Mouse (Mus musculus): Measurements from ENCODE around the gene 5430419D17Rik. TPM values are rescaled to one million over a fixed set of nuclear protein-coding genes. Genes with fewer than 3 reads are reported as not detected.

5430419D17Rik gene
- total and polyA plus RNA-seq, 3 experiments: not detected

DNA sequence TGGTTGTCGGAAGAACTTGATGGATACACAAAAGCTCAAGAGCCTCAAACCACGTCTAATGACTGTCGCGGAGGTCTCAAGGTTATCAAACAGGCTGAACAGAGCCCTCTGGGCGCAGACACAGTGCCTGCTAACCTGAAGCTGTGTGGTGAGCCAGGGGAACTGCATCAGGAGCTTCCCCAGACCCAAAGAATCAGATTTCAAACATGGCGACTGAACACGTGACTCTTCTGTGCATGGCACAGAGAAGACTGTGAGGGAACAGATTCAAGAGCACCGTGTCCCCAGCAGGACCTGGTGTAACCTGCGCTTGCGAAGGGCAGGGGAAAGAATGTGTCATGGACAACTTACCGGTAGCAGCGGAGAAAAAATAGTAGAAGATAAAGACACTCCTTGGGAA is 143.4 kb downstream of the 5430419D17Rik start:
- in situ Hi-C loops (cut with MboI; ENCODE audit: low pct_ligation_motif_present, low pct_unique_long_range_greater_than_20kb, low sequenced_read_pairs) (no loop called here), dilution Hi-C loops (cut with MboI; ENCODE audit: extremely low pct_ligation_motif_present, extremely low pct_unique_long_range_greater_than_20kb, low sequenced_read_pairs) (no loop called here)
- Histone ChIP-seq H3K36me3 (replicated peaks in 1 of 2; ENCODE audit: control insufficient read depth in 1 of 2, insufficient read depth in 1 of 2, low read length in 1 of 2) (peaks cover 0 to 1% of the 10 kb centered on the region in 2 experiments), H3K9ac (ENCODE audit: insufficient read depth, low read depth) (no peak overlapping the region), H3K4me2 (ENCODE audit: insufficient read depth, low read depth, poor library complexity, severe bottlenecking) (no peak overlapping the region), H3K4me1 (ENCODE audit: control insufficient read depth in 1 of 2, insufficient read depth in 2 of 2) (peaks cover 0 to 4% of the 10 kb centered on the region in 2 experiments; a peak in 2 of 4 replicates), H3K79me2 (replicated peaks; ENCODE audit: control insufficient read depth, extremely low read depth, insufficient read depth, poor library complexity, severe bottlenecking) (no peaks in the 10 kb centered on the region), H3K4me3 (replicated peaks in 1 of 3; ENCODE audit: low read depth in 2 of 3, low read length in 2 of 3, poor library complexity in 1 of 3) (no peak overlapping the region), H3K27ac (ENCODE audit: insufficient read depth, low read depth) (no peak overlapping the region), H3K27me3 (replicated peaks) (no peaks in the 10 kb centered on the region), H3K9me3 (replicated peaks; ENCODE audit: low read length) (no peaks in the 10 kb centered on the region)
- no peak for TF ChIP-seq JUND (conservative IDR thresholded peaks at IDR 0.05; ENCODE audit: low read depth, low read length)
- TF ChIP-seq IRF4 (IDR thresholded peaks at IDR 0.05; ENCODE audit: low read depth, low read length): no peak
- no peak for TF ChIP-seq ZC3H11A (IDR thresholded peaks at IDR 0.05; ENCODE audit: low read depth, low read length)
- no peak for TF ChIP-seq RAD21 (IDR thresholded peaks at IDR 0.05; ENCODE audit: low read depth, low read length)
- no peak for TF ChIP-seq USF2 (conservative IDR thresholded peaks at IDR 0.05; ENCODE audit: low read depth, low read length)
- TF ChIP-seq RCOR1 (conservative IDR thresholded peaks at IDR 0.05; ENCODE audit: low read depth, low read length): no peak
- TF ChIP-seq JUN (IDR thresholded peaks at IDR 0.05; ENCODE audit: insufficient read depth, low read depth, low read length): no peak
- TF ChIP-seq HCFC1 (IDR thresholded peaks at IDR 0.05; ENCODE audit: low read depth, low read length): no peak
- no peak for TF ChIP-seq SIN3A (IDR thresholded peaks at IDR 0.05; ENCODE audit: low read length)
- no peak for TF ChIP-seq MAZ (IDR thresholded peaks at IDR 0.05; ENCODE audit: low read depth, low read length)
- no peak for TF ChIP-seq E2F4 (IDR thresholded peaks at IDR 0.05; ENCODE audit: insufficient replicate concordance, low read depth, low read length)
- no peak for TF ChIP-seq BHLHE40 (IDR thresholded peaks at IDR 0.05; ENCODE audit: low read depth, low read length)
- no peak for TF ChIP-seq ZKSCAN1 (IDR thresholded peaks at IDR 0.05; ENCODE audit: borderline replicate concordance, low read depth, low read length)
- no peak for TF ChIP-seq SMC3 (IDR thresholded peaks at IDR 0.05; ENCODE audit: low read depth, low read length)
- no peak for TF ChIP-seq MAFK (IDR thresholded peaks at IDR 0.05; ENCODE audit: insufficient replicate concordance, low read length)
- no peak for TF ChIP-seq POLR2AphosphoS2 (IDR thresholded peaks at IDR 0.05; ENCODE audit: low read depth, low read length)
- no peak for TF ChIP-seq MXI1 (IDR thresholded peaks at IDR 0.05; ENCODE audit: low read depth, low read length)
- no peak for TF ChIP-seq UBTF (IDR thresholded peaks at IDR 0.05; ENCODE audit: low read depth, low read length)
- TF ChIP-seq MEF2A (IDR thresholded peaks at IDR 0.05; ENCODE audit: borderline replicate concordance, low read depth, low read length): no peak
- no peak for DNase-seq (ENCODE audit: extremely low read depth)

DNA sequence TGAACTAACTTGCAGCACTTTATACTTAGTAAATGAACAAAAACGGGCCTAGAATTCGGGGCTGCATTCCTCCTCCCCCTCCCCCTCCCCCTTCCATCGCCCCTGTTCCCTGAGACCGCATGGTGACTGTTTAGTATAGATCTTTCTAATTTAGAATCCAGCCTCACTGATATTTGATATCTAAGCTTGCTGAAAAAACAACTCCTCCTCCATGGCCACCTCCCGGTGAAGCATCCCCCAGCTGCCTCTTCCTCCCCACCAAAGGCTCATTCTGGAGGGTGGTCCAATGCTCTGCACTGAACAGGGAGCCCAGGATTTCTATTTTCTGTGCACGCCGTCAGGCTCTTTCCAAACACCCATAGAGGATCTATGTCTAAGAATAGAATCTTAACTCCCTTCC is 144.1 kb downstream of the 5430419D17Rik start:
- Histone ChIP-seq H3K36me3 (replicated peaks in 1 of 2; ENCODE audit: control insufficient read depth in 1 of 2, insufficient read depth in 1 of 2, low read length in 1 of 2) (peaks cover 0 to 6% of the 10 kb centered on the region in 2 experiments), H3K9me3 (replicated peaks; ENCODE audit: low read length) (no peaks in the 10 kb centered on the region), H3K27ac (ENCODE audit: insufficient read depth, low read depth) (no peak overlapping the region), H3K4me1 (ENCODE audit: control insufficient read depth in 1 of 2, insufficient read depth in 2 of 2) (peaks cover 0 to 4% of the 10 kb centered on the region in 2 experiments; a peak in 2 of 4 replicates), H3K79me2 (replicated peaks; ENCODE audit: control insufficient read depth, extremely low read depth, insufficient read depth, poor library complexity, severe bottlenecking) (no peaks in the 10 kb centered on the region), H3K27me3 (replicated peaks) (no peaks in the 10 kb centered on the region), H3K9ac (ENCODE audit: insufficient read depth, low read depth) (no peak overlapping the region), H3K4me3 (replicated peaks in 1 of 3; ENCODE audit: low read depth in 2 of 3, low read length in 2 of 3, poor library complexity in 1 of 3) (no peak overlapping the region), H3K4me2 (ENCODE audit: insufficient read depth, low read depth, poor library complexity, severe bottlenecking) (no peak overlapping the region)
- in situ Hi-C loops (cut with MboI; ENCODE audit: low pct_ligation_motif_present, low pct_unique_long_range_greater_than_20kb, low sequenced_read_pairs): no loop called here
- dilution Hi-C loops (cut with MboI; ENCODE audit: extremely low pct_ligation_motif_present, extremely low pct_unique_long_range_greater_than_20kb, low sequenced_read_pairs): no loop called here
- TF ChIP-seq MAZ (IDR thresholded peaks at IDR 0.05; ENCODE audit: low read depth, low read length): no peak
- TF ChIP-seq SMC3 (IDR thresholded peaks at IDR 0.05; ENCODE audit: low read depth, low read length): no peak
- no peak for TF ChIP-seq ETS1 (conservative IDR thresholded peaks at IDR 0.05; ENCODE audit: low read depth, low read length)
- no peak for TF ChIP-seq MAFK (IDR thresholded peaks at IDR 0.05; ENCODE audit: insufficient replicate concordance, low read length)
- no peak for TF ChIP-seq POLR2AphosphoS2 (IDR thresholded peaks at IDR 0.05; ENCODE audit: low read depth, low read length)
- no peak for TF ChIP-seq PAX5 (IDR thresholded peaks at IDR 0.05; ENCODE audit: low read length)
- TF ChIP-seq KAT2A (IDR thresholded peaks at IDR 0.05; ENCODE audit: insufficient replicate concordance, low read length): no peak
- TF ChIP-seq ZC3H11A (IDR thresholded peaks at IDR 0.05; ENCODE audit: low read depth, low read length): no peak
- no peak for TF ChIP-seq EP300 (IDR thresholded peaks at IDR 0.05; ENCODE audit: low read length)
- no peak for TF ChIP-seq ELF1 (IDR thresholded peaks at IDR 0.05; ENCODE audit: low read depth, low read length)
- no peak for TF ChIP-seq HCFC1 (IDR thresholded peaks at IDR 0.05; ENCODE audit: low read depth, low read length)
- TF ChIP-seq ZMIZ1 (IDR thresholded peaks at IDR 0.05; ENCODE audit: low read depth, low read length): no peak
- no peak for TF ChIP-seq TBP (conservative IDR thresholded peaks at IDR 0.05; ENCODE audit: low read depth, low read length)
- no peak for TF ChIP-seq E2F4 (IDR thresholded peaks at IDR 0.05; ENCODE audit: insufficient replicate concordance, low read depth, low read length)
- TF ChIP-seq NRF1 (IDR thresholded peaks at IDR 0.05; ENCODE audit: low read depth, low read length): no peak
- TF ChIP-seq MEF2A (IDR thresholded peaks at IDR 0.05; ENCODE audit: borderline replicate concordance, low read depth, low read length): no peak
- no peak for TF ChIP-seq CHD2 (IDR thresholded peaks at IDR 0.05; ENCODE audit: low read length)
- no peak for DNase-seq (ENCODE audit: extremely low read depth)
